In genomic region chr14:8961554-8961953, GRCm38 (mm10) we compare ENCODE assay signal across 27 mouse cellular contexts.
DNase-seq lines count a peak whose midpoint lies in the region; ATAC-seq lines count a peak whose summit lies in the region.
"Had no signal": no experiment of that assay in that cellular context is flagged by ENCODE, and none has a peak within 500 bp of the region (broad histone marks: within the 10 kb centered on the region; RNA-seq: fewer than 3 reads in every experiment).

No protein-coding gene starts in this region.

- H3K4me3 ChIP-seq in embryonic facial prominence, embryonic 11.5 days (ENCODE audit: low read depth, low read length): no peak overlapping the region
- no peak overlapping the region for H3K4me3 ChIP-seq in embryonic facial prominence, embryonic 10.5 days
- H3K4me3 ChIP-seq in limb, embryonic 11.5 days (ENCODE audit: low read depth, low read length): no peak overlapping the region
- H3K4me3 ChIP-seq in limb, embryonic 10.5 days: no peak overlapping the region
- H3K4me3 ChIP-seq in embryonic facial prominence, embryonic 14.5 days (ENCODE audit: low read depth, low read length): no peak overlapping the region
- H3K4me3 ChIP-seq: forebrain, embryonic 13.5 days; liver, embryonic 15.5 days; midbrain, embryonic 10.5 days; myocyte; neural tube, embryonic 13.5 days had no signal

- no peak overlapping the region for H3K9ac ChIP-seq in embryonic facial prominence, embryonic 11.5 days (replicated peaks; ENCODE audit: low read length)
- H3K9ac ChIP-seq in limb, embryonic 11.5 days (ENCODE audit: low read length): no peak overlapping the region
- H3K9ac ChIP-seq in embryonic facial prominence, embryonic 14.5 days (ENCODE audit: low read depth, low read length): no peak overlapping the region
- H3K9ac ChIP-seq: forebrain, embryonic 13.5 days; liver, embryonic 15.5 days; lung, embryonic 14.5 days; neural tube, embryonic 13.5 days had no signal

- no peak for ATAC-seq in embryonic facial prominence, embryonic 11.5 days (replicated peaks; ENCODE audit: insufficient number of reproducible peaks, low FRiP score, low TSS enrichment, low read depth)
- peak; percentile 74; the same call in 1 of the 2 replicates for ATAC-seq in limb, embryonic 11.5 days (ENCODE audit: insufficient number of reproducible peaks, low FRiP score, low TSS enrichment, low read depth)
- ATAC-seq in embryonic facial prominence, embryonic 14.5 days (ENCODE audit: low read depth): peak; percentile 30; the same call in 1 of the 2 replicates
- ATAC-seq: forebrain, embryonic 13.5 days; intestine, embryonic 16.5 days; Patski had no signal

- peak; percentile 22 for DNase-seq in embryonic facial prominence, embryonic 11.5 days (ENCODE audit: low spot score)
- no peak for DNase-seq in embryonic facial prominence, embryonic 10.5 days (ENCODE audit: low spot score)
- DNase-seq in limb, embryonic 11.5 days (ENCODE audit: low spot score): no peak
- no peak for DNase-seq in limb, embryonic 10.5 days (ENCODE audit: low spot score)
- peak; percentile 64 for DNase-seq in embryonic facial prominence, embryonic 14.5 days (ENCODE audit: low spot score)
- peak; percentile 34 for DNase-seq in mesoderm, embryonic 11.5 days (ENCODE audit: low read depth, low spot score)
- DNase-seq in left cerebral cortex, postnatal 4 days: no peak
- DNase-seq: adrenal gland, postnatal 14 days; cerebellum, adult 2 months; cerebellum, postnatal 25 days; gastrocnemius, postnatal 25 days; heart, postnatal 36 days; kidney, adult 8-10 months; kidney, postnatal 4 days; liver; lung, embryonic 14.5 days; lung, postnatal 14 days; thymus, postnatal 4 days had no signal

- no peaks in the 10 kb centered on the region for H3K36me3 ChIP-seq in embryonic facial prominence, embryonic 11.5 days (replicated peaks; ENCODE audit: control insufficient read depth, insufficient read depth, low read depth, low read length)
- H3K36me3 ChIP-seq in embryonic facial prominence, embryonic 10.5 days (replicated peaks): no peaks in the 10 kb centered on the region
- no peaks in the 10 kb centered on the region for H3K36me3 ChIP-seq in limb, embryonic 11.5 days (ENCODE audit: control insufficient read depth, insufficient read depth, low read length)
- no peaks in the 10 kb centered on the region for H3K36me3 ChIP-seq in limb, embryonic 10.5 days
- H3K36me3 ChIP-seq in embryonic facial prominence, embryonic 14.5 days (ENCODE audit: control insufficient read depth, insufficient read depth, low read length): no peaks in the 10 kb centered on the region
- H3K36me3 ChIP-seq: liver, embryonic 15.5 days; midbrain, embryonic 10.5 days; neural tube, embryonic 13.5 days had no signal

- H3K4me1 ChIP-seq in embryonic facial prominence, embryonic 11.5 days (ENCODE audit: control insufficient read depth, insufficient read depth, low read length): no peaks in the 10 kb centered on the region
- no peaks in the 10 kb centered on the region for H3K4me1 ChIP-seq in embryonic facial prominence, embryonic 10.5 days
- no peaks in the 10 kb centered on the region for H3K4me1 ChIP-seq in limb, embryonic 11.5 days (ENCODE audit: control insufficient read depth, insufficient read depth, low read length)
- H3K4me1 ChIP-seq in limb, embryonic 10.5 days: no peaks in the 10 kb centered on the region
- no peaks in the 10 kb centered on the region for H3K4me1 ChIP-seq in embryonic facial prominence, embryonic 14.5 days (ENCODE audit: control insufficient read depth, insufficient read depth, low read length)
- H3K4me1 ChIP-seq: forebrain, embryonic 13.5 days; liver, embryonic 15.5 days; midbrain, embryonic 10.5 days; neural tube, embryonic 13.5 days had no signal

- H3K4me2 ChIP-seq in embryonic facial prominence, embryonic 11.5 days (ENCODE audit: low read depth, low read length): no peak overlapping the region
- H3K4me2 ChIP-seq in limb, embryonic 11.5 days (ENCODE audit: low read depth, severe bottlenecking): no peak overlapping the region
- H3K4me2 ChIP-seq in embryonic facial prominence, embryonic 14.5 days (ENCODE audit: low read depth, low read length): no peak overlapping the region
- H3K4me2 ChIP-seq: forebrain, embryonic 13.5 days; heart, embryonic 11.5 days; liver, embryonic 15.5 days; lung, embryonic 14.5 days; neural tube, embryonic 13.5 days had no signal

- no peaks in the 10 kb centered on the region for H3K27me3 ChIP-seq in embryonic facial prominence, embryonic 11.5 days (ENCODE audit: control insufficient read depth, insufficient read depth, low read length)
- no peaks in the 10 kb centered on the region for H3K27me3 ChIP-seq in embryonic facial prominence, embryonic 10.5 days (replicated peaks; ENCODE audit: low read depth, poor library complexity, severe bottlenecking)
- H3K27me3 ChIP-seq in limb, embryonic 11.5 days (ENCODE audit: control insufficient read depth, insufficient read depth, low read length): no peaks in the 10 kb centered on the region
- no peaks in the 10 kb centered on the region for H3K27me3 ChIP-seq in limb, embryonic 10.5 days (ENCODE audit: low read depth, poor library complexity, severe bottlenecking)
- H3K27me3 ChIP-seq in embryonic facial prominence, embryonic 14.5 days (replicated peaks; ENCODE audit: control insufficient read depth, insufficient read depth, low read length): no peaks in the 10 kb centered on the region
- H3K27me3 ChIP-seq: forebrain, embryonic 13.5 days; liver, embryonic 15.5 days; neural tube, embryonic 13.5 days; Patski had no signal

- 50% methylated on average over 2 of the region's 2 CpGs for WGBS in embryonic facial prominence, embryonic 11.5 days
- 66% methylated on average over 2 of the region's 2 CpGs for WGBS in embryonic facial prominence, embryonic 10.5 days
- 38% methylated on average over 2 of the region's 2 CpGs for WGBS in limb, embryonic 11.5 days
- WGBS in limb, embryonic 10.5 days: 50% methylated on average over 2 of the region's 2 CpGs
- 35% methylated on average over 2 of the region's 2 CpGs for WGBS in embryonic facial prominence, embryonic 14.5 days

- H3K27ac ChIP-seq in embryonic facial prominence, embryonic 11.5 days (replicated peaks; ENCODE audit: low read depth, low read length): no peak overlapping the region
- H3K27ac ChIP-seq in embryonic facial prominence, embryonic 10.5 days (replicated peaks): no peak overlapping the region
- no peak overlapping the region for H3K27ac ChIP-seq in limb, embryonic 11.5 days (replicated peaks; ENCODE audit: low read depth, low read length)
- no peak overlapping the region for H3K27ac ChIP-seq in limb, embryonic 10.5 days
- no peak overlapping the region for H3K27ac ChIP-seq in embryonic facial prominence, embryonic 14.5 days (replicated peaks; ENCODE audit: low read depth, low read length)
- H3K27ac ChIP-seq: forebrain, embryonic 13.5 days; kidney, postnatal 0 days; liver, embryonic 15.5 days; midbrain, embryonic 10.5 days; neural tube, embryonic 13.5 days had no signal

- H3K9me3 ChIP-seq in embryonic facial prominence, embryonic 11.5 days (replicated peaks; ENCODE audit: control insufficient read depth, low read length): no peaks in the 10 kb centered on the region
- H3K9me3 ChIP-seq in embryonic facial prominence, embryonic 10.5 days: no peaks in the 10 kb centered on the region
- no peaks in the 10 kb centered on the region for H3K9me3 ChIP-seq in limb, embryonic 11.5 days (ENCODE audit: control insufficient read depth, low read length)
- no peaks in the 10 kb centered on the region for H3K9me3 ChIP-seq in limb, embryonic 10.5 days (replicated peaks)
- H3K9me3 ChIP-seq in embryonic facial prominence, embryonic 14.5 days (ENCODE audit: control insufficient read depth, low read length): no peaks in the 10 kb centered on the region
- H3K9me3 ChIP-seq: forebrain, embryonic 13.5 days; liver, embryonic 15.5 days; midbrain, embryonic 10.5 days; neural tube, embryonic 13.5 days had no signal

- intact Hi-C loops in left cerebral cortex, postnatal 4 days (cut with DNase I): no loop called here

Comparison
In these comparisons a context has a peak if more than half of its experiments do, and no peak if none do; other contexts are left out.
1. DNase-seq: peak in embryonic facial prominence, embryonic 11.5 days (single experiment), embryonic facial prominence, embryonic 14.5 days (single experiment) and mesoderm, embryonic 11.5 days (single experiment); none in embryonic facial prominence, embryonic 10.5 days (single experiment), limb, embryonic 11.5 days (single experiment), limb, embryonic 10.5 days (single experiment) and left cerebral cortex, postnatal 4 days (single experiment).